Mouse (Mus musculus): ENCODE measurements around the gene Orai2. TPM values are rescaled to one million over a fixed set of nuclear protein-coding genes. Genes with fewer than 3 reads are reported as not detected.

Orai2 gene
- total RNA-seq, 1 experiment: 4.8 TPM

- Histone ChIP-seq H3K9me3 (ENCODE audit: control insufficient read depth, insufficient read depth, low read depth, low read length) (no peaks in the 10 kb centered on the region; the same call in 1 of the 2 replicates), H3K27ac (ENCODE audit: insufficient read depth, low read depth, low read length, poor library complexity, severe bottlenecking) (no peak overlapping the region), H3K4me1 (ENCODE audit: control insufficient read depth in 2 of 2, insufficient read depth in 2 of 2, low read length in 2 of 2, poor library complexity in 1 of 2) (no peaks in the 10 kb centered on the region), H3K9ac (ENCODE audit: insufficient read depth, low read depth, low read length, poor library complexity, severe bottlenecking) (no peak overlapping the region), H3K36me3 (ENCODE audit: control insufficient read depth, insufficient read depth, low read length, poor library complexity, severe bottlenecking) (no peaks in the 10 kb centered on the region), H3K4me3 (ENCODE audit: insufficient read depth in 1 of 2, low read depth in 1 of 2, low read length in 2 of 2, poor library complexity in 1 of 2, severe bottlenecking in 1 of 2) (no peak overlapping the region)
- DNase-seq (ENCODE audit: low read depth, low spot score): no peak
- TF ChIP-seq ZC3H11A (IDR thresholded peaks at IDR 0.05; ENCODE audit: borderline replicate concordance, low read depth, low read length) (no peak), MAFK (IDR thresholded peaks at IDR 0.05; ENCODE audit: insufficient read depth, low read depth, low read length) (no peak), HCFC1 (IDR thresholded peaks at IDR 0.05; ENCODE audit: borderline replicate concordance, insufficient read depth, low read length) (no peak), CHD2 (IDR thresholded peaks at IDR 0.05; ENCODE audit: low read depth, low read length) (no peak), ZNF384 (IDR thresholded peaks at IDR 0.05; ENCODE audit: low read depth, low read length) (no peak)
- in situ Hi-C loops (cut with MboI; ENCODE audit: low sequenced_read_pairs in 2 of 2, unreplicated experiment in 2 of 2): no loop called here
These were observed 40.0 kb upstream of the Orai2 start for GRCm38 (mm10) chr5:136210549-136210948.

GRCm38 (mm10) chr5:136201832-136202231 lies 31.3 kb upstream of the Orai2 start:
- H3K4me3 ChIP-seq (ENCODE audit: insufficient read depth in 1 of 2, low read depth in 1 of 2, low read length in 2 of 2, poor library complexity in 1 of 2, severe bottlenecking in 1 of 2): no peak overlapping the region
- H3K27ac ChIP-seq (ENCODE audit: insufficient read depth, low read depth, low read length, poor library complexity, severe bottlenecking): no peak overlapping the region
- peak; percentile 69 for DNase-seq (ENCODE audit: low read depth, low spot score)
- in situ Hi-C loops (cut with MboI; ENCODE audit: low sequenced_read_pairs in 2 of 2, unreplicated experiment in 2 of 2): no loop called here
- H3K4me1 ChIP-seq (ENCODE audit: control insufficient read depth in 2 of 2, insufficient read depth in 2 of 2, low read length in 2 of 2, poor library complexity in 1 of 2): peaks cover 0 to 2% of the 10 kb centered on the region in 2 experiments; a peak in 2 of 4 replicates
- no peaks in the 10 kb centered on the region for H3K9me3 ChIP-seq (ENCODE audit: control insufficient read depth, insufficient read depth, low read depth, low read length)
- no peaks in the 10 kb centered on the region; the same call in 1 of the 2 replicates for H3K36me3 ChIP-seq (ENCODE audit: control insufficient read depth, insufficient read depth, low read length, poor library complexity, severe bottlenecking)
- H3K9ac ChIP-seq (ENCODE audit: insufficient read depth, low read depth, low read length, poor library complexity, severe bottlenecking): no peak overlapping the region
- TF ChIP-seq HCFC1 (IDR thresholded peaks at IDR 0.05; ENCODE audit: borderline replicate concordance, insufficient read depth, low read length): no peak
- no peak for TF ChIP-seq ZNF384 (IDR thresholded peaks at IDR 0.05; ENCODE audit: low read depth, low read length)
- peak; percentile 72; the same call in 1 of the 2 replicates for TF ChIP-seq ZC3H11A (IDR thresholded peaks at IDR 0.05; ENCODE audit: borderline replicate concordance, low read depth, low read length)

GRCm38 (mm10) chr5:136199526-136199925 lies 29.0 kb upstream of the Orai2 start:
- Histone ChIP-seq H3K27ac (ENCODE audit: insufficient read depth, low read depth, low read length, poor library complexity, severe bottlenecking) (no peak overlapping the region; the same call in 1 of the 2 replicates), H3K4me3 (ENCODE audit: insufficient read depth in 1 of 2, low read depth in 1 of 2, low read length in 2 of 2, poor library complexity in 1 of 2, severe bottlenecking in 1 of 2) (peak overlapping the region; percentile 77 to 96; a peak in 3 of 4 replicates), H3K9ac (ENCODE audit: insufficient read depth, low read depth, low read length, poor library complexity, severe bottlenecking) (peak overlapping the region; percentile 7; the same call in 1 of the 2 replicates), H3K9me3 (ENCODE audit: control insufficient read depth, insufficient read depth, low read depth, low read length) (no peaks in the 10 kb centered on the region), H3K4me1 (ENCODE audit: control insufficient read depth in 2 of 2, insufficient read depth in 2 of 2, low read length in 2 of 2, poor library complexity in 1 of 2) (peaks cover 0 to 2% of the 10 kb centered on the region in 2 experiments; a peak in 2 of 4 replicates), H3K36me3 (ENCODE audit: control insufficient read depth, insufficient read depth, low read length, poor library complexity, severe bottlenecking) (peaks cover 5% of the 10 kb centered on the region)
- in situ Hi-C loops (cut with MboI; ENCODE audit: low sequenced_read_pairs in 2 of 2, unreplicated experiment in 2 of 2): loop anchor here in 1 of 2 experiments (5.0 kb wide), 1 partner anchor 53 kb away; no protein-coding TSS in a partner anchor
- TF ChIP-seq CHD2 (IDR thresholded peaks at IDR 0.05; ENCODE audit: low read depth, low read length) (no peak), ZC3H11A (IDR thresholded peaks at IDR 0.05; ENCODE audit: borderline replicate concordance, low read depth, low read length) (no peak), HCFC1 (IDR thresholded peaks at IDR 0.05; ENCODE audit: borderline replicate concordance, insufficient read depth, low read length) (no peak), MAFK (IDR thresholded peaks at IDR 0.05; ENCODE audit: insufficient read depth, low read depth, low read length) (no peak), ZNF384 (IDR thresholded peaks at IDR 0.05; ENCODE audit: low read depth, low read length) (no peak; the same call in 1 of the 2 replicates)
- no peak for DNase-seq (ENCODE audit: low read depth, low spot score)

GRCm38 (mm10) chr5:136198474-136199391 lies 28.2 kb upstream of the Orai2 start, which contains the start of gene Prkrip1:
Prkrip1 (minus strand) TSS chr5:136198963.
- Histone ChIP-seq H3K27ac (ENCODE audit: insufficient read depth, low read depth, low read length, poor library complexity, severe bottlenecking) (peak within 1 kb of the TSS; percentile 66; the same call in 1 of the 2 replicates), H3K36me3 (ENCODE audit: control insufficient read depth, insufficient read depth, low read length, poor library complexity, severe bottlenecking) (peaks cover 12% of the 10 kb centered on the region), H3K4me1 (ENCODE audit: control insufficient read depth in 2 of 2, insufficient read depth in 2 of 2, low read length in 2 of 2, poor library complexity in 1 of 2) (peaks cover 0 to 2% of the 10 kb centered on the region in 2 experiments; a peak in 2 of 4 replicates), H3K4me3 (ENCODE audit: insufficient read depth in 1 of 2, low read depth in 1 of 2, low read length in 2 of 2, poor library complexity in 1 of 2, severe bottlenecking in 1 of 2) (peak within 1 kb of the TSS; percentile 77 to 96), H3K9me3 (ENCODE audit: control insufficient read depth, insufficient read depth, low read depth, low read length) (no peaks in the 10 kb centered on the region), H3K9ac (ENCODE audit: insufficient read depth, low read depth, low read length, poor library complexity, severe bottlenecking) (peak within 1 kb of the TSS; percentile 95)
- DNase-seq (ENCODE audit: low read depth, low spot score): peak; percentile 91
- TF ChIP-seq CHD2 (IDR thresholded peaks at IDR 0.05; ENCODE audit: low read depth, low read length) (no peak), HCFC1 (IDR thresholded peaks at IDR 0.05; ENCODE audit: borderline replicate concordance, insufficient read depth, low read length) (peak; percentile 79; the same call in 1 of the 2 replicates)
- in situ Hi-C loops (cut with MboI; ENCODE audit: low sequenced_read_pairs in 2 of 2, unreplicated experiment in 2 of 2): loop anchor here in 1 of 2 experiments (5.0 kb wide), 1 partner anchor 54 kb away; no protein-coding TSS in a partner anchor

Data from ES-E14 (cell line).